Mouse (Mus musculus) midbrain, embryonic 15.5 days (tissue): ENCODE measurements around the gene Anapc2. TPM values are rescaled to one million over a fixed set of nuclear protein-coding genes. Genes with fewer than 3 reads are reported as not detected.
A peak's percentile ranks its signal among the peaks of the same experiment; 100 is the strongest.

ENCODE experiments used
- ATAC-seq: fragments of 200-750 bp; cut with Nextera tagmentation; replicated peaks from 2 replicates; pipeline ENCODE4 v1.8.0; 2017; ENCODE audit warnings: moderate TSS enrichment
- H3K27ac ChIP-seq: fragments of 300-500 bp; sonication (generic); 2 replicates; pipeline ENCODE4 v1.5.1; 2015; ENCODE audit warnings: mild to moderate bottlenecking, inconsistent platforms
- H3K27me3 ChIP-seq: fragments of 300-500 bp; sonication (generic); replicated peaks from 2 replicates; pipeline ENCODE4 v1.6.1; 2015; ENCODE audit warnings: inconsistent platforms
- H3K36me3 ChIP-seq: fragments of 300-500 bp; sonication (generic); replicated peaks from 2 replicates; pipeline ENCODE4 v1.6.1; 2015; ENCODE audit warnings: inconsistent platforms
- H3K4me1 ChIP-seq: fragments of 300-500 bp; sonication (generic); 2 replicates; pipeline ENCODE4 v1.6.1; 2015; ENCODE audit warnings: inconsistent platforms
- H3K4me2 ChIP-seq: fragments of 300-500 bp; sonication (generic); 2 replicates; pipeline ENCODE4 v1.6.1; 2015; ENCODE audit warnings: inconsistent platforms, mild to moderate bottlenecking, moderate library complexity
- H3K4me3 ChIP-seq: fragments of 300-500 bp; sonication (generic); 2 replicates; pipeline ENCODE4 v1.5.1; 2015; ENCODE audit warnings: mild to moderate bottlenecking, inconsistent platforms
- H3K9ac ChIP-seq: fragments of 300-500 bp; sonication (generic); 2 replicates; pipeline ENCODE4 v1.6.1; 2015; ENCODE audit warnings: mild to moderate bottlenecking, inconsistent platforms
- H3K9me3 ChIP-seq: fragments of 300-500 bp; sonication (generic); 2 replicates; pipeline ENCODE4 v1.6.1; 2016; ENCODE audit warnings: inconsistent platforms
- WGBS: fragments of 180-500 bp; shearing (Covaris S2); methylation state at CpG from one replicate; pipeline ENCODE4 v1.1.7; 2015; ENCODE audit warnings: mixed read lengths; 5-methylcytosine and 5-hydroxymethylcytosine counted together
- polyA plus RNA-seq: library from polyadenylated mRNA; unstranded; fragments of >200 nt; fragmentation: Nextera tagmentation; extraction: Ambion mirVana; gene quantifications from 2 replicates; pipeline ENCODE4 v1.2.1, GENCODE M21; 2015

Anapc2 gene
- polyA plus RNA-seq, 1 experiment from 2014 or later = 157 TPM

- peaks cover 45% of the 10 kb centered on the region for H3K27me3 ChIP-seq
- peak within 1 kb of the TSS; percentile 61 for H3K4me2 ChIP-seq
- WGBS = 8% methylated on average over 58 of the region's 58 CpGs
- H3K36me3 ChIP-seq = no peaks in the 10 kb centered on the region
- H3K4me3 ChIP-seq = peak within 1 kb of the TSS; percentile 53
- H3K9ac ChIP-seq = peak within 1 kb of the TSS; percentile 65
- peaks cover 24% of the 10 kb centered on the region for H3K4me1 ChIP-seq
- H3K27ac ChIP-seq = peak within 1 kb of the TSS; percentile 82
- H3K9me3 ChIP-seq = no peaks in the 10 kb centered on the region
- peak; percentile 87 for ATAC-seq
Observed at GRCm38 (mm10) chr2:25318971-25319773, 46.9 kb downstream of the Anapc2 start, which contains the start of gene Grin1. TSS of gene Grin1 (minus strand) at chr2:25319187.

- no peak overlapping the region for H3K4me3 ChIP-seq
- peaks cover 36% of the 10 kb centered on the region for H3K27me3 ChIP-seq
- no peaks in the 10 kb centered on the region for H3K9me3 ChIP-seq
- H3K4me1 ChIP-seq = peaks cover 24% of the 10 kb centered on the region
- WGBS = 41% methylated on average over 2 of the region's 2 CpGs
- ATAC-seq = no peak
- H3K4me2 ChIP-seq = no peak overlapping the region
- H3K27ac ChIP-seq = no peak overlapping the region
- H3K9ac ChIP-seq = no peak overlapping the region
- H3K36me3 ChIP-seq = no peaks in the 10 kb centered on the region
Observed at GRCm38 (mm10) chr2:25320084-25320483, 47.8 kb downstream of the Anapc2 start.

GRCm38 (mm10) chr2:25326036-25326435, 53.8 kb downstream of the Anapc2 start:
- H3K36me3 ChIP-seq = no peaks in the 10 kb centered on the region
- ATAC-seq = no peak
- H3K4me3 ChIP-seq = no peak overlapping the region
- H3K9me3 ChIP-seq = no peaks in the 10 kb centered on the region
- WGBS = 76% methylated on average over 2 of the region's 2 CpGs
- no peak overlapping the region for H3K9ac ChIP-seq
- H3K27me3 ChIP-seq = peaks cover 6% of the 10 kb centered on the region
- no peak overlapping the region for H3K4me2 ChIP-seq
- H3K4me1 ChIP-seq = peaks cover under 1% of the 10 kb centered on the region; the same call in 1 of the 2 replicates
- no peak overlapping the region for H3K27ac ChIP-seq

- Histone ChIP-seq H3K27me3 (no peaks in the 10 kb centered on the region), H3K9me3 (no peaks in the 10 kb centered on the region), H3K4me1 (peaks cover 15% of the 10 kb centered on the region), H3K4me2 (no peak overlapping the region), H3K27ac (no peak overlapping the region), H3K9ac (no peak overlapping the region), H3K36me3 (no peaks in the 10 kb centered on the region), H3K4me3 (no peak overlapping the region)
- no peak for ATAC-seq
- 37% methylated on average over 7 of the region's 7 CpGs for WGBS
Observed at GRCm38 (mm10) chr2:25328440-25328839, 56.2 kb downstream of the Anapc2 start.

- H3K27ac ChIP-seq = no peak overlapping the region
- H3K27me3 ChIP-seq = no peaks in the 10 kb centered on the region
- no peak for ATAC-seq
- H3K36me3 ChIP-seq = peaks cover 22% of the 10 kb centered on the region; the same call in 1 of the 2 replicates
- peak overlapping the region; percentile 68 for H3K4me3 ChIP-seq
- 63% methylated on average over 9 of the region's 9 CpGs for WGBS
- H3K9ac ChIP-seq = no peak overlapping the region
- peak overlapping the region; percentile 73 for H3K4me2 ChIP-seq
- peaks cover 33% of the 10 kb centered on the region for H3K4me1 ChIP-seq
- no peaks in the 10 kb centered on the region for H3K9me3 ChIP-seq
Observed at GRCm38 (mm10) chr2:25331470-25331869, 59.2 kb downstream of the Anapc2 start.

GRCm38 (mm10) chr2:25332286-25333160, 60.2 kb downstream of the Anapc2 start, which contains the start of gene Man1b1:
TSS of gene Man1b1 (plus strand) at chr2:25332338.
- Histone ChIP-seq H3K4me1 (peaks cover 33% of the 10 kb centered on the region), H3K4me3 (peak within 1 kb of the TSS; percentile 68), H3K36me3 (peaks cover 32% of the 10 kb centered on the region; the same call in 1 of the 2 replicates), H3K27ac (peak within 1 kb of the TSS; percentile 80), H3K9me3 (no peaks in the 10 kb centered on the region), H3K4me2 (peak within 1 kb of the TSS; percentile 85), H3K9ac (peak within 1 kb of the TSS; percentile 74), H3K27me3 (no peaks in the 10 kb centered on the region)
- peak; percentile 98 for ATAC-seq
- under 1% methylated on average over 78 of the region's 78 CpGs for WGBS

- ATAC-seq = no peak
- H3K27me3 ChIP-seq = no peaks in the 10 kb centered on the region
- peak overlapping the region; percentile 85 for H3K4me2 ChIP-seq
- peak overlapping the region; percentile 73; the same call in 1 of the 2 replicates for H3K9ac ChIP-seq
- peaks cover 42% of the 10 kb centered on the region for H3K36me3 ChIP-seq
- H3K4me3 ChIP-seq = peak overlapping the region; percentile 68
- H3K27ac ChIP-seq = no peak overlapping the region
- H3K9me3 ChIP-seq = no peaks in the 10 kb centered on the region
- 83% methylated on average over 2 of the region's 2 CpGs for WGBS
- peaks cover 33% of the 10 kb centered on the region for H3K4me1 ChIP-seq
Observed at GRCm38 (mm10) chr2:25333569-25333968, 61.3 kb downstream of the Anapc2 start.

Other genes with a start within 250 kb of the Anapc2 start
- gene Nsmf, start 218.1 kb upstream of the Anapc2 start, polyA plus RNA-seq = 180 and 188 TPM in 2 replicates
- gene Entpd8, start 192.2 kb upstream of the Anapc2 start, polyA plus RNA-seq = not detected in 2 replicates
- not detected in 2 replicates for gene Noxa1, start 177.3 kb upstream of the Anapc2 start, polyA plus RNA-seq
- gene Nrarp, start 91.7 kb upstream of the Anapc2 start, polyA plus RNA-seq = 15.3 and 18.1 TPM in 2 replicates
- 1.9 and 2.0 TPM in 2 replicates for gene Tor4a, start 75.6 kb upstream of the Anapc2 start, polyA plus RNA-seq
- 126 and 129 TPM in 2 replicates for gene Nelfb, start 61.0 kb upstream of the Anapc2 start, polyA plus RNA-seq
- not detected in 2 replicates for gene Stpg3, start 57.8 kb upstream of the Anapc2 start, polyA plus RNA-seq
- gene Fam166a, start 53.7 kb upstream of the Anapc2 start, polyA plus RNA-seq = 0.43 and 0.78 TPM in 2 replicates
- 364 and 396 TPM in 2 replicates for gene Tubb4b, start 47.8 kb upstream of the Anapc2 start, polyA plus RNA-seq
- gene Slc34a3, start 38.1 kb upstream of the Anapc2 start, polyA plus RNA-seq = not detected in 2 replicates
- not detected in 2 replicates for gene Rnf224, start 35.7 kb upstream of the Anapc2 start, polyA plus RNA-seq
- gene Rnf208, start 30.2 kb upstream of the Anapc2 start, polyA plus RNA-seq = 148 and 150 TPM in 2 replicates
- 0.26 and 0.46 TPM in 2 replicates for gene Cysrt1, start 30.0 kb upstream of the Anapc2 start, polyA plus RNA-seq
- 6.2 and 8.4 TPM in 2 replicates for gene AL732309.1, start 25.6 kb upstream of the Anapc2 start, polyA plus RNA-seq
- 13.8 and 15.4 TPM in 2 replicates for gene Tmem203, start 17.0 kb upstream of the Anapc2 start, polyA plus RNA-seq
- 16.7 and 16.9 TPM in 2 replicates for gene Tprn, start 9.9 kb upstream of the Anapc2 start, polyA plus RNA-seq
- 186 and 197 TPM in 2 replicates for gene Ssna1, start within 50 bp of the Anapc2 start, polyA plus RNA-seq
- gene Tmem210, start 15.7 kb downstream of the Anapc2 start, polyA plus RNA-seq = not detected in 2 replicates
- 0.14 and 0.23 TPM in 2 replicates for gene Lrrc26, start 17.4 kb downstream of the Anapc2 start, polyA plus RNA-seq
- 49.1 and 51.5 TPM in 2 replicates for gene Grin1, start 46.7 kb downstream of the Anapc2 start, polyA plus RNA-seq
- 44.3 and 50.3 TPM in 2 replicates for gene Man1b1, start 59.9 kb downstream of the Anapc2 start, polyA plus RNA-seq
- 23.8 and 25.8 TPM in 2 replicates for gene Dpp7, start 83.9 kb downstream of the Anapc2 start, polyA plus RNA-seq
- 5.6 and 5.9 TPM in 2 replicates for gene Uap1l1, start 93.2 kb downstream of the Anapc2 start, polyA plus RNA-seq
- gene Sapcd2, start 99.8 kb downstream of the Anapc2 start, polyA plus RNA-seq = 11.1 and 14.7 TPM in 2 replicates
- gene Entpd2, start 123.4 kb downstream of the Anapc2 start, polyA plus RNA-seq = 2.7 and 3.3 TPM in 2 replicates
- 498 and 520 TPM in 2 replicates for gene Npdc1, start 126.9 kb downstream of the Anapc2 start, polyA plus RNA-seq
- 0.17 and 0.41 TPM in 2 replicates for gene Fut7, start 150.8 kb downstream of the Anapc2 start, polyA plus RNA-seq
- gene Abca2, start 156.2 kb downstream of the Anapc2 start, polyA plus RNA-seq = 16.4 and 17.6 TPM in 2 replicates
- gene Clic3, start 184.4 kb downstream of the Anapc2 start, polyA plus RNA-seq = 3.3 and 3.9 TPM in 2 replicates
- gene Paxx, start 188.6 kb downstream of the Anapc2 start, polyA plus RNA-seq = 119 and 128 TPM in 2 replicates
- gene Ptgds, start 197.6 kb downstream of the Anapc2 start, polyA plus RNA-seq = 822 and 843 TPM in 2 replicates
- not detected in 2 replicates for gene Lcn12, start 221.4 kb downstream of the Anapc2 start, polyA plus RNA-seq
- gene Fbxw5, start 228.3 kb downstream of the Anapc2 start, polyA plus RNA-seq = 147 and 151 TPM in 2 replicates
- 6.4 and 7.4 TPM in 2 replicates for gene C8g, start 229.2 kb downstream of the Anapc2 start, polyA plus RNA-seq